Mouse (Mus musculus): ENCODE measurements around the gene Sall4. TPM values are rescaled to one million over a fixed set of nuclear protein-coding genes. Genes with fewer than 3 reads are reported as not detected.
"Not testable (repeated sequence)": the region's sequence is repeated elsewhere in the genome, so short reads cannot be mapped to it uniquely, and the experiment has no call there.

The Sall4 gene
- total RNA-seq, 2 experiments from 2014 or later = 0.18 TPM; not detected in 1

DNA sequence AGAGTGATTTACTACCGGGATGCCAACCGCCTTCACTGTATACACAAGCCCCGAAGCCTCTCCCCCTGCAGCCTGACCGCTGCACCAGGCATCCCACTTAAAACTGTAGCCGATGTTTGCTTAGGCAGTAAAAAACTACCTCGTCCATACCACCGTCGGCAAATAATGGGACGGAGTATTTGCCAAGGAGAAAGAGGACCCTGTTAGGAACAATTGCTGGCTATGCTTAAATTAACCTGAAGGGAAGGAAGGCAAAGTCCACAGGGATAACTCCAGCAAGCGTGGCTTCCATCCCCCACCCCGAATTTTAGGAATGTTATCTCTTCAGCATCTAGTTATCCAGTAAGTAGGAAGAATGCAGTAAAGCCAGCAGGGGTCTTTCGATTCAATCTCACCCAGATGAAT, 5.3 kb downstream of the Sall4 start:
- DNase-seq (ENCODE audit: low spot score in 2 of 2) = no peak
- intact Hi-C loops (cut with DNase I) = loop anchor here (10.0 kb wide), 1 partner anchor 82 kb away; no protein-coding TSS in a partner anchor

DNA sequence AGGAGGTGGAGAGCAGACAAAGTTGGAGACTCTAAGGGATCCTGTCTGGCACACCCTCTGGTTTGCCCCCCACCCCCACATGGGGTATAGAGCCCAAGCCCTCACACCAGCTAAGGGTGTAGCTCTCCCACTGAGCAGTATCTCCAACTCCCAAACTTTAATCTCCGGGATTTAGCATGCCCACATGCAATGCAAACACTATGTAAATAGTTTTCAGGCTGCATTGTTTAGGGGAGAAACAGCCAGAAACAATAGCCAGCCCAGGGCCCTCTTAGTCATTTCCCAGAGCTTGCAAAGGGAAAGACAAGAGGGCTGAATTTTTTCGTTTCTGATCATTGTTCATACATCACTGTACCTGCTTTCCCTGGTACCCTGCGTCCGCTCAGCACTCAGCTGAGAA, 5.8 kb downstream of the Sall4 start:
- DNase-seq (ENCODE audit: low spot score in 2 of 2) = no peak
- intact Hi-C loops (cut with DNase I) = loop anchor here (10.0 kb wide), 1 partner anchor 83 kb away; no protein-coding TSS in a partner anchor

DNA sequence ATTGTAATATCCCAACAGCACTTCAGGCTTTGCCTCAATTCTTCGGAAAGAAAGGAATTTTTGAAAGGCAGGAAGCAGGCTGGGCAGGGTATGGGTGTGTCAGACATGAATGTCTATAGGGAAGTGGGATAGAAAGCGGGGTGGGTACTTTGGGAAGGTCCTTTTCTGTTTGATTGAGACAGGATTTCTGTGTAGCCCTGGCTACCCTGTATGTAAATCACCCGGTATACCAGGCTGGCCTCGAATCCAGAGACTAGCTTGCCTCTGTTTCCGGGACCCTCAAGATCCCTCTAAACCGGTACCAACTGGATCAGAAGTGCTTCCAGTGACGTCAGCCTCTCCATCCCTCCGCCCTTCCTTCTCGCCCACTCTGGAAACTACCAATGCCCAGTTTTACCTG, 6.6 kb downstream of the Sall4 start:
- intact Hi-C loops (cut with DNase I) = loop anchor here (10.0 kb wide), 1 partner anchor 84 kb away; no protein-coding TSS in a partner anchor
- no peak for DNase-seq (ENCODE audit: low spot score in 2 of 2)

DNA sequence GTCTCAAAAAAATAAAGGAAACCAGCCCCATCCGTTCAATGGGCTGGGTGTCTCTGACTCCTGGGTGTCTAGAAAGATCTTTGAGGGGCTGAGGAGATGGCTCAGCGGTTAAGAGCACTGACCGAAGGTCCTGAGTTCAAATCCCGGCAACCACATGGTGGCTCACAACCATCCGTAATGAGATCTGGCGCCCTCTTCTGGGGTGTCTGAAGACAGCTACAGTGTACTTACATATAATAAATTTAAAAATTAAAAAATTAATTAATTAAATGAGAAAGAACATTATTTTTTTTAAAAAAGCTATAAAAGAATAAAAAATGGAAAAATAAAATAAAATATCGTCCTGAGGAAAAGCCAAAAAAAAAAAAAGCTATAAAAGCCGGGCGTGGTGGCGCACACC, 23.3 kb downstream of the Sall4 start:
- DNase-seq (ENCODE audit: low spot score in 2 of 2) = not testable (repeated sequence)
- intact Hi-C loops (cut with DNase I) = loop anchor here (5.0 kb wide), 1 partner anchor 52 kb away; no protein-coding TSS in a partner anchor

DNA sequence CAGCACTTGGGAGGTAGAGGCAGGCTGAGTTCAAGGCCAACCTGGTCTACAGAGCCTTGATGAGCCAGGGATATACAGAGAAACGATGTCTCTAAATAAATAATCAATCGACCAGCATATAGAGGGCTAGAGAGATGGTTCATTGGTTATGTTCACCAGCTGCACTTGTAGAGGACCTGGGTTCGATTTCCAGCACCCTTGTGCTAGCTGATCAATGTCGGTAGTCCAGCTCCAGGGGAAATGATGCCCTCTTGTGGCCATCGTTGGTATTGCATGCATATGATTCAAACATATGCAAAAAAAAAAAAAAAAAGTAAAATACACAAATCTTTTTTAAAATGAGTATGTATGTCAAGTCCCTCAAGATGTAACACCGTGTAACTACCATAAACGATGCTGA, 25.1 kb downstream of the Sall4 start:
- intact Hi-C loops (cut with DNase I) = loop anchor here (5.0 kb wide), 1 partner anchor 50 kb away; no protein-coding TSS in a partner anchor
- peak in 1 of 2 experiments; percentile 57 for DNase-seq (ENCODE audit: low spot score in 2 of 2)

DNA sequence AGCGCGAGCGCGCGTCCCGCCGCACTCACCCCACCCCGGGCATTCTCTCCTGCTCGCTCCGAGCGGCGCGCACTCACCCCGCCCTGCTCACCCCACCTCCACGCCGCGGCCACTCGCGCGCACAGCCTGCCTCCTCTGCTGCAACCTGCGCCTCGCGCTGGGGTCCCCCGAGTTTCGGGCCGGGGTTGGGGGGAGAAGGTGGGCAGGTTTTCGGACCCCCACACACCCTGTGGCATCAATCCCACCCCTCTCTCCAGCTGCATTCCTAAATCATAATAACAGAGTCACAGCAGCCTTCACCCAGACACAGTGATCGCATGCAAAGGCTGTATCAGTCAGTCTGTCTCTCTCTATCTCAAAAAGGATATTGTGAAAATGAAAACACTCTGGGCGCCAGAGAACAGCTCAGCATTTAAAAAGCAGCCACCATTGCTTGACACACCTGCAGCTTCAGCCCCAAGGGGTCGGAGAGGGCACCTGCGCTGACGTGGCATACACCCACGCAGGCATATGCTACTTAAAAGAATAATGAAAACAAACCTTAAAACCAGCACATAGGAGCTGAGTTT, 25.6 kb downstream of the Sall4 start, which contains the start of gene Atp9a:
Gene Atp9a, minus strand, starts transcription at position 351 of the 569 bp plus-strand sequence.
- intact Hi-C loops (cut with DNase I) = loop anchor here (5.0 kb wide), 1 partner anchor 50 kb away; no protein-coding TSS in a partner anchor

DNA sequence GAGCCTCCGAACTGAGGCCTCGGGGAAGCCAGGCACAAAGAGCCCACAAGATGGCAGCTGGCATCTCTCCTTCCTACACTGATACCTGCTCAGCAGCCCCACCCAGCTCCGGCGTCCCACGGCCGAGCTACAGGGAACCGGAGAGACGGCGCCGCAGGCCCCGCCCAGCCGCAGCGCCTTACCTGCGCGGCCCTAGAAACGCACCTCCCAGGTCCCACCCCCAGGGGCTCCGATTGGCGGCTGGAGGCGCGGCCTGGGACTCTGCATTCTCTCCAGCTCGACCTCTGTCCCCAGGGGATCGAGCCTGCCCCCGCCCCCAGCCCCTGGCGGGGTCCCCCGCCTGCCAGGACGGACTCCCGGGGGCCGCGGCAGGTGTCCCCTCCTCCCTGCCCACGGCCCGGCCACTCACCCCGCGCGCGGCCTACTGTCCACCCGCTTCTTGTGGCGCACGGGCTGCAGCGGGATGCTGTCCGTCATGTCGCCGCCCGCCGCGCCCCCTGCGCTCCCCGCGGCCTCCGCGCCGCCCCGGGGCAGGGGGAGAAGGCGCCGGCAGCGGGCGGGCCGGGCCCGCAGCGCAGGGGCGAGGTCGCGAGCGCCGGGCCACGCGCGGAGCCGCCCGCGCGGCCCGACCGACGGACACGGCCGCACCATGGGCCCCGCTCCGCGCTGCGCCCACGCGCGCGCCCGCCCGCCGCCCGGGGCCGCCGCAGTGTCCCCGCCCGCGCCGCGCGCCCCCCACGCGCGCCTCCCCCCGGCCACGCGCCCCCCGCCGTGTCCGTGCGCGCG, 26.3 kb downstream of the Sall4 start:
- peak; percentile 80 to 86 for DNase-seq (ENCODE audit: low spot score in 2 of 2)
- intact Hi-C loops (cut with DNase I) = loop anchor here (5.0 kb wide), 1 partner anchor 49 kb away; no protein-coding TSS in a partner anchor

More for the DNA sequence above, 25.6 kb downstream of the Sall4 start, which contains the start of gene Atp9a:
- DNase-seq (ENCODE audit: low spot score in 2 of 2) = peak; percentile 79 to 87

DNA sequence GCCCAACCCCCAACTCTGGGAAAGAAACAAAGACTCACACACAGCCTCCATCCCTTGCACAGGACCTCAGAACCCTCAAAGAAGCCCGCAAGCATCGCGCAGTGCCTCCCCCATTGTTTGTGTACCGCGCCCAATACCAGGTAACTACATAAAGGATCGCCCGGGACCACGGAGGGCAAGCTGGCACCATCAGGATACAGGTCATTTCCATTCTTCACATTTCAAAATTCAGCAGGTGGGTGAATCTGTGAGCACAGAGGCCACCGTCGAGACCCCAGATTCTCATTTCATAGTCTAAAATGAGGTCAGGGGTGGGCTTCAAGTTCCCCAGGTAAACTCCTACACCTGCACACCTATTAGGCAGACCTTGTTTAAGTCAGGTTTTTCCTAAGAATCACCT, 27.2 kb downstream of the Sall4 start:
- intact Hi-C loops (cut with DNase I) = loop anchor here (5.0 kb wide), 1 partner anchor 48 kb away; no protein-coding TSS in a partner anchor
- no peak for DNase-seq (ENCODE audit: low spot score in 2 of 2)

DNA sequence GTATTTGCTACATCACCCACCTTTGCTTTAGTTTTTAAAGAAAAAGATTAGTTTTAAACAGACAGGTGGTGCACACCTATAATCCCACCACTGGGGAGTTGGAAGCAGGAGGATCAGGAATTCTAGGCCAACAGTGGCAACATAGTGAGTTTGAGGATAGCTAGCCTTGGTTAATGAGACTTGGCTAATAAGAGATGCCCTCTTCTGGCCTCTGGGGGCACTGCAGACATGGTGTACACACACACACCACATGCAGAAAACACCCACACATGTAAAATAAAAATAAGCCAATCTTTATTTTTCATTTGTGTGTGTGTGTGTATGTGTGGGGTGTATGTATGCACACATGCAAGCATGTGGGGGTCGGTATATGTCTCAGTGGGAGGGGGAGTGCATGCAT, 28.9 kb downstream of the Sall4 start:
- intact Hi-C loops (cut with DNase I) = no loop called here
- no peak for DNase-seq (ENCODE audit: low spot score in 2 of 2)

DNA sequence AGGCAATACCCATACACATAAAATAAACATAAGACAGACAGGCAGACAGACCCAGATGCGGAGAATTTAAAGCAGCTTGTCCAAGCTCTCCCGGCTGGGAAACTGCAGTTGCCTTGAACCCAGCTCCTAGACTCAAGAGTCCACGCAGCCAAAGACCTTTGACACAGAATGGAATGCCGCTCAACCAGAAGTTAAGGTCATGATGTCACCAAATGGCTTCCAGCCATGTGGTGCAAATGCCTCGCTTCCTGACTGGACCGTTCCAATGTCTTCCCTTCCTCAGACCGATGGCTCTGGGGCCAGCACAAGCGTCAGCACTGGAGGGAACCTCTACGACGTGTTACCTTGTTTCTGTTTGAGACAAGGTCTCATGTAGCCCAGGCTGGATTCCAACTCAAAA, 29.9 kb downstream of the Sall4 start:
- intact Hi-C loops (cut with DNase I) = no loop called here
- DNase-seq (ENCODE audit: low spot score in 2 of 2) = no peak

DNA sequence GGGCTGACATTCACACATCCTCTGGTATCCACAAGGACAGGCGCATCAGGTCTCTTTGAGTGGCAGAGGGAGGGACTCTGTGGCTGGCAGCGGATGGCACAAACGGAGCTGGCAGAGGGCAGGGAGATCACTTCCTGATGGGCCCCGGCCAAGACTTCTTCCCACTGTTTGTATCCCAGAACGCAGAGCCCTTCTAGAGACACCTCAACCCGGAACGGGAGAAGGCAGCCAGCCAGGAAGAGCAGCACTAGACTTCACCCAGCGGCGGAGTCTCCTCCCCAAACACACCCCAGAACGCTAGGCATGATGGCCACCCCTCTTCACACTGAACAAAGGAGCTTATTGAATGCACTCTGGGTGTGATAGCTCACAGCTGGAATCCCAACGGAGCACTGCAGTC, 33.7 kb downstream of the Sall4 start:
- peak in 1 of 2 experiments; percentile 25 for DNase-seq (ENCODE audit: low spot score in 2 of 2)
- intact Hi-C loops (cut with DNase I) = no loop called here

DNA sequence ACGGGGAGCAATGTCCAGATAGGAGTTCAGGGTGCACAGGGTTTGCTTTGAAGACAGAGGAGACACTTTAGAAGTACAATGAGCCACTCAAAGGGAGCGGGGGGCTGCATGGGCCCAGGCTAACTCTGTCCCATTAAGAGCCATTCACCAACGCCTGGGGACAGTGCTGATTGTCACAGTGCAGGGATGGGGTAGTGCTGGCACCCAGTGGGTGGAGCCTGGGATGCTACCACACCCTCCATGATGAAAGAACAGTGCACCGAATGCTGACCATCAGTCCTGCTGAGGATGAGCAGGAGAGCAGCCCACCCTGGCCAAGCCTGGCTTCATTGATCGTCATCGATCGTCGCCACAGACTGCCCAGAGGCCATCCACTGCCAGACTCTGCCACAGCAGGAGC, 36.5 kb downstream of the Sall4 start:
- intact Hi-C loops (cut with DNase I) = no loop called here
- DNase-seq (ENCODE audit: low spot score in 2 of 2) = no peak

DNA sequence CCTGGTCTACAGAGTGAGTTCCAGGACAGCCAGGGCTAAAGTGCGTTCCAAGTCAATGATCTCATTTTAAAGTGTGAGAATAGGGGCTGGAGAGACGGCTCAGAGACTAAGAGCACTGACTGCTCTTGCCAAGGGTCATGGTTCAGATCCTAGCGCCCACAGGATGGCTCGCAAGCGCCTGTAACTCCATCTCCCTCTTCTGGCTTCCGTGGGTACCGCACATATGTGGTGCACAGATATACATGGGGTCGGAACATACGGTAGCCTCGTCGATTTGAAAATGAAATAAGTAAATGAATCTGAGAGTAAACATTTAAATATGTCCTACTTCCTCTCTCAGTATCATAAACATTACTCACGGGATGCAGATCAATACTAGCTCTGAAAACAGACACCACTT, 38.0 kb downstream of the Sall4 start:
- intact Hi-C loops (cut with DNase I) = no loop called here
- DNase-seq (ENCODE audit: low spot score in 2 of 2) = no peak

DNA sequence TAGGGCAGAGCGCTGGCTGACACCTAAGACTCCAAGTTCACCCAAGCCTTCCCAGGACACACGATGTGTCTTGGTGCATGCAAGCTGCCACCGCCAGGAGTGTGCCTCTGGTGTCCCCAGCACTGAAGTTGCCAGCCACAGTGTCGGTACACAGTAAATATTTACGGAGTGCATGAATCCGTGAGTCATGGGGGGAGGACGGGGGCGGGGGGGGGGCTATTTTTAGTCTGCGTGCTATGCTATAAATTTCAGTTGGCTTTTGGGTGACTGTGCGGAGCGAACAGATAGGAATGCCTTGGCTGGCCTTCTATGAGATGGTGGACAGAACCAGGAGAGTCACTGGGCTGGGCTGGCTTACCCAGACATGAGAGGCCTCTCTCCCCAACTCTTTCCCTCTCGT, 39.7 kb downstream of the Sall4 start:
- no peak for DNase-seq (ENCODE audit: low spot score in 2 of 2)
- intact Hi-C loops (cut with DNase I) = no loop called here

DNA sequence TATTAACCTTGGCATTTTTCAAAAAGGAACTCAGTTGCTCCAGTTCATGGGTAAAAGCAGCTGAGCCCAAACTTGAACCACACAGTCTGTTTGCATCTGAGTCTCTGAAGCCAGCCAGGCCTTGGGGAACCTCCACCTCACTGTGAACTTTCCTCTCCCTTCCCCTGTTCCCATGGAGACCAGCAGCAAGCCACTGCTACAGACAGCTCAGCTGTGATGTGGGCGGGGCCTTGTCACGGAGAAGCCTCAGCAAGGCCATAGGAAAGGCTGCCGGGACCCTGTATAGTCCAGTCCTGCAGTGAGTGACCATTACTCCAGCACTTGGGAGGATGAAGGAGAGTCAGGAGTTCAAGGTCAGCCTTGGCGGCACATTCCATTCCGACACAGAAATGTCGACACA, 41.7 kb downstream of the Sall4 start:
- no peak for DNase-seq (ENCODE audit: low spot score in 2 of 2)
- intact Hi-C loops (cut with DNase I) = no loop called here

DNA sequence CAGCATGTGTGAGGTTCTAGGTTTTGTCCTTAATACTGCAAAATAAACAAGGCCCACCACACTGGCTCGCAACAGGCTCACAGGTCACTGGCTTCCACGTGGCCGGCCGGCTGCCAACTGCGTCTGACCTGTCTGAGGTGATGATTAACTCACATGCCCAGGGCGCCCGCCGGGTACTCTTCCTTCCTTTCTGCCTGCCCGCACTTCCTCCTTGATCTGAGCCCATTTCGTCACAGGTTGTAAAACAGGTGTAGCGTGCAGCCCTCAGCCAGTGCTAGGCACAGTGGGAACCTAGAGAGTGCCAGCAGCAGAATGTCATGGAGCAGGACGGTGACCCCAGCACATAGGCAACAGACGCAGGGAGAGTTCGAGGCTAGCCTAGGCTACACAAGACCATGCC, 46.4 kb downstream of the Sall4 start:
- no peak for DNase-seq (ENCODE audit: low spot score in 2 of 2)
- intact Hi-C loops (cut with DNase I) = no loop called here

DNA sequence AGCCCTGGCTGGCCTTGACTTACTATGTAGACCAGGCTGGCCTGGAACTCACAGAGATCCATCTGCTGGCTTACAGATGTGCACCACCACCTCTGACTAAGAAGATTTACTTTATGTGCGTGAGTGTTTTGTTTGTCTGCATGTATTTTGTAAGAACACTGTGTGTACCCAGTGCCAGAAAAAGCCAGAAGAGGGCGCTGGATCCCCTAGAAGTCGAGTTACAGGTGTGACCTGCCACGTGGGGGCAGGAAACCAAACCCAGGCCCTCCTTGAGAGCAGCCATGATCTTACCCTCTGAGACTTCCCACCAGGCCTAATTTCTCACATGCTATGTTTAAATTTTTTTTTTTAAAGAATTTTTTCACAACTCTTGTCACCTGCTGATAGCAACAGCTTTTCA, 48.0 kb downstream of the Sall4 start:
- DNase-seq (ENCODE audit: low spot score in 2 of 2) = no peak
- intact Hi-C loops (cut with DNase I) = no loop called here

DNA sequence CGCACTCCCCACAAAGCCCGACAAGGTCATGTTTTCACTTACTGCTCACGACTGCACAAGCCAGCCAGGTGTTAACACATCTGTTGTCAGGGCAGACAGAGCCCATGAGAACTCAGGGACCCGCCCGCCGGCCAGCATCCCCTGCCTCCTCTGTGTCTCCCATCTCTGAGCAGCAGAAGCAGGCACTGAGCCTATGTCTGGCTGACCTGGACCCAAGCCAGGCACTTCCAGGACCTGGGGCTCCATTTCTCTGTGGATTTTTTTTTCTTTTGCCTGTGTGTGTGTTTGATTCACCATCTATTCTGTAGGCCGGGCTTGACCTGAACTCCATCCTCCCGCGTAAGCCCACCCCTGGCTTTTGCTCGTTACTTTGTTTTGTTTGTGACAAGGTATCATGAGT, 49.0 kb downstream of the Sall4 start:
- intact Hi-C loops (cut with DNase I) = no loop called here
- DNase-seq (ENCODE audit: low spot score in 2 of 2) = no peak

DNA sequence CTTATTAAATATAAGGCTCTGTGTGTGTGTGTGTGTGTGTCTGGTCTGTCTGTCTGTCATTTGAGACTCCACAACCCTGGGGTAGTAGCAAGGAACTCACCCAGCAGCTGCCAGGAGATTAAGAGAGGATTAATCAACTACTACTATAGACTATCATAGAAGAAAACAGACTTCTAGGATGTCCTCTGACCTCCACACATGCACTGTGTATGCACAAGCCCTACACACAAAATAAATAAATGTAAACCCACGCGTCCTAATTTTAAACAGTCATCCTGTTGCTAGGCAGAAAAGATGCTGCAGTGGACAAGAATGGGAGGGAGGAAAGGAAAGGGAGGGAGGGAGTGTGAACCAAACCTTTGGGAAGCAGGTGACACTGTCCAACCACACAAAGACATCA, 49.5 kb downstream of the Sall4 start:
- intact Hi-C loops (cut with DNase I) = no loop called here
- DNase-seq (ENCODE audit: low spot score in 2 of 2) = no peak

DNA sequence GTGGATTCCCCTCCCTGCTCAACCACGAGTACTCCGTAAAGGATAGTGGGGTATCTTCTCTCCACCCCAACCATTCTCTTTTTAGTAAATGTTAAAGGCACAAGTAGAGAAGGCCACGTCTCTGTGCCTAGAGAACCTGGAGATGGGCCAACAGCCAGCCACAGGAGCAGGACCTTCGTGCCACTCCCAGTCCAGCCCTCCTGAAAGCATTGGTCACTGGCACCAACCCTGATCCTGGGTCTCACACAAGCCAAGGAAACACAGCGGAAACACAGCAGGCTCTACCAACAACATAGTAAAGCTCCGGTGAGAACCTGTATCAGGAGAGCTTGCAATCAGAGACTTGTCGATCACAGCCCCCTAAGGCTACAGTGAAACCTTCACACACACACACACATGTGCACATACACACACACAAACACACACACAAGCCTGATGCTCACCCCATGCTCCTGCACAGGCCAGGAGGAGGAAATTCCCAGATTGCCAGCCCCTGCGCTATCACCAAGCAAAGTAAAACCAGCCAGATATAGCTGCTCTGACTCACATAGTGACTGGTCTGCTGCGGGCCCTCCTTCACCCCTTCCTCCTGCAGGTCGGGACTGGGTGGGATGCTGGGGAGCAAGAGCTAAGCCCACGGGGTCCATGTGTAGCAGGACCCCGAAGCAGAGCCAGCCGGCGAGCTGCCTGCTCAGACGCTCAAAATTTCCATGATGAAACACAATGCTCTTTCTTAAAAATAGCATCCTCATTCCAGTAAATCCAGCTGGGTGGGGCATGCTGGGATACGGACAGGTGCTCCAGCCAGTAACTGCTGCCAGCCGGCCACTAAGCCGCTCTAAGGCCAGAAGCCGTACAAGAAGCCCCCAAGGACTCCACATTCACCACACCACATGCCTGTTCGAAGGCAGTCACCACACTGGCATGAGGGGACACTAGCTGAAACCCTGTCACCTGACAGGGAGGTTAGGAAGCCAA, 55.3 kb downstream of the Sall4 start:
- intact Hi-C loops (cut with DNase I) = no loop called here
- peak; percentile 39 to 42 for DNase-seq (ENCODE audit: low spot score in 2 of 2)

Data from left cerebral cortex, postnatal 36 days (tissue).